Mouse (Mus musculus) B cell, adult 2 months (primary cell): ENCODE measurements around the gene Hdac2.

Experiments
- DNase-seq, 2 experiments: peaks; one replicate each; pipeline ENCODE4 v3.0.0; 2022

Hdac2 gene

GRCm38 (mm10) chr10:36974086-36974675 is at the start of gene Hdac2:
Gene Hdac2, plus strand, starts transcription at chr10:36974544.
- DNase-seq = peak; percentile 83 to 88

GRCm38 (mm10) chr10:36928212-36928611 is 46.1 kb upstream of the Hdac2 start:
- no peak for DNase-seq

GRCm38 (mm10) chr10:36935863-36936262 is 38.5 kb upstream of the Hdac2 start:
- no peak for DNase-seq

GRCm38 (mm10) chr10:36936271-36936670 is 38.1 kb upstream of the Hdac2 start:
- DNase-seq = no peak

GRCm38 (mm10) chr10:36951742-36952141 is 22.6 kb upstream of the Hdac2 start:
- no peak for DNase-seq

- DNase-seq = no peak
These were observed 21.7 kb upstream of the Hdac2 start for GRCm38 (mm10) chr10:36952622-36953021.

- no peak for DNase-seq
These were observed 14.7 kb upstream of the Hdac2 start for GRCm38 (mm10) chr10:36959563-36960110.

- no peak for DNase-seq
These were observed 9.9 kb upstream of the Hdac2 start for GRCm38 (mm10) chr10:36964406-36964805.

- no peak for DNase-seq
These were observed 554 bp downstream of the Hdac2 start for GRCm38 (mm10) chr10:36974676-36975520.

GRCm38 (mm10) chr10:36981866-36982265 is 7.5 kb downstream of the Hdac2 start:
- peak in 1 of 2 experiments; percentile 6 for DNase-seq

GRCm38 (mm10) chr10:36992149-36992548 is 17.8 kb downstream of the Hdac2 start:
- no peak for DNase-seq

GRCm38 (mm10) chr10:37000839-37001238 is 26.5 kb downstream of the Hdac2 start:
- no peak for DNase-seq

GRCm38 (mm10) chr10:37014274-37015107 is 40.1 kb downstream of the Hdac2 start:
- peak; percentile 72 for DNase-seq

GRCm38 (mm10) chr10:37015729-37016128 is 41.4 kb downstream of the Hdac2 start:
- no peak for DNase-seq

GRCm38 (mm10) chr10:37016200-37016599 is 41.9 kb downstream of the Hdac2 start:
- DNase-seq = no peak

- no peak for DNase-seq
These were observed 50.0 kb downstream of the Hdac2 start for GRCm38 (mm10) chr10:37024301-37024700.

- no peak for DNase-seq
These were observed 54.3 kb downstream of the Hdac2 start for GRCm38 (mm10) chr10:37028651-37029050.

GRCm38 (mm10) chr10:37035090-37035497 is 60.8 kb downstream of the Hdac2 start:
- DNase-seq = no peak

- DNase-seq = no peak
These were observed 73.3 kb downstream of the Hdac2 start for GRCm38 (mm10) chr10:37047661-37048098.
